Mouse (Mus musculus): Measurements from ENCODE around the gene Tm7sf3. TPM values are rescaled to one million over a fixed set of nuclear protein-coding genes. Genes with fewer than 3 reads are reported as not detected.

Tm7sf3 gene
- polyA plus RNA-seq, 1 experiment from 2014 or later: 26.2 TPM

- Histone ChIP-seq H3K9me3 (ENCODE audit: control insufficient read depth, low read length) (no peaks in the 10 kb centered on the region), H3K4me1 (ENCODE audit: control insufficient read depth, insufficient read depth, low read length) (peaks cover 7% of the 10 kb centered on the region), H3K27ac (ENCODE audit: low read depth, low read length) (no peak overlapping the region), H3K27me3 (ENCODE audit: control insufficient read depth, insufficient read depth, low read length) (no peaks in the 10 kb centered on the region), H3K4me3 (ENCODE audit: low read depth, low read length) (no peak overlapping the region), H3K36me3 (ENCODE audit: control insufficient read depth, insufficient read depth, low read length) (no peaks in the 10 kb centered on the region), H3K4me2 (no peak overlapping the region), H3K9ac (ENCODE audit: low read length) (no peak overlapping the region)
- DNase-seq (ENCODE audit: low spot score, missing footprints): no peak
- ATAC-seq (ENCODE audit: low FRiP score): no peak
- whole genome bisulfite sequencing: 86% methylated on average over 6 of the region's 6 CpGs
Measured at GRCm38 (mm10) chr6:146640991-146641390, 1.6 kb downstream of the Tm7sf3 start.

GRCm38 (mm10) chr6:146640068-146640965, 2.3 kb downstream of the Tm7sf3 start:
- Histone ChIP-seq H3K4me1 (ENCODE audit: control insufficient read depth, insufficient read depth, low read length) (peaks cover 7% of the 10 kb centered on the region), H3K4me2 (no peak overlapping the region), H3K36me3 (ENCODE audit: control insufficient read depth, insufficient read depth, low read length) (no peaks in the 10 kb centered on the region), H3K9me3 (ENCODE audit: control insufficient read depth, low read length) (no peaks in the 10 kb centered on the region), H3K27me3 (ENCODE audit: control insufficient read depth, insufficient read depth, low read length) (no peaks in the 10 kb centered on the region), H3K27ac (ENCODE audit: low read depth, low read length) (no peak overlapping the region), H3K9ac (ENCODE audit: low read length) (no peak overlapping the region), H3K4me3 (ENCODE audit: low read depth, low read length) (no peak overlapping the region)
- 88% methylated on average over 7 of the region's 7 CpGs for WGBS
- ATAC-seq (ENCODE audit: low FRiP score) (no peak), DNase-seq (ENCODE audit: low spot score, missing footprints) (no peak)

- Histone ChIP-seq H3K4me1 (ENCODE audit: control insufficient read depth, insufficient read depth, low read length) (no peaks in the 10 kb centered on the region; the same call in 1 of the 2 replicates), H3K4me2 (no peak overlapping the region), H3K27ac (ENCODE audit: low read depth, low read length) (no peak overlapping the region), H3K9ac (ENCODE audit: low read length) (no peak overlapping the region), H3K4me3 (ENCODE audit: low read depth, low read length) (no peak overlapping the region), H3K9me3 (ENCODE audit: control insufficient read depth, low read length) (no peaks in the 10 kb centered on the region), H3K36me3 (ENCODE audit: control insufficient read depth, insufficient read depth, low read length) (no peaks in the 10 kb centered on the region), H3K27me3 (ENCODE audit: control insufficient read depth, insufficient read depth, low read length) (no peaks in the 10 kb centered on the region)
- no peak for ATAC-seq (ENCODE audit: low FRiP score)
- no peak for DNase-seq (ENCODE audit: low spot score, missing footprints)
- WGBS: 91% methylated on average over 5 of the region's 5 CpGs
Measured at GRCm38 (mm10) chr6:146636482-146636881, 6.1 kb downstream of the Tm7sf3 start.

GRCm38 (mm10) chr6:146634759-146635606, 7.6 kb downstream of the Tm7sf3 start:
- 65% methylated on average over 4 of the region's 4 CpGs for WGBS
- Histone ChIP-seq H3K27ac (ENCODE audit: low read depth, low read length) (no peak overlapping the region), H3K9ac (ENCODE audit: low read length) (no peak overlapping the region), H3K4me2 (peak overlapping the region; percentile 53), H3K27me3 (ENCODE audit: control insufficient read depth, insufficient read depth, low read length) (no peaks in the 10 kb centered on the region), H3K4me1 (ENCODE audit: control insufficient read depth, insufficient read depth, low read length) (no peaks in the 10 kb centered on the region; the same call in 1 of the 2 replicates), H3K9me3 (ENCODE audit: control insufficient read depth, low read length) (no peaks in the 10 kb centered on the region), H3K4me3 (ENCODE audit: low read depth, low read length) (peak overlapping the region; percentile 62), H3K36me3 (ENCODE audit: control insufficient read depth, insufficient read depth, low read length) (no peaks in the 10 kb centered on the region)
- ATAC-seq (ENCODE audit: low FRiP score): no peak
- DNase-seq (ENCODE audit: low spot score, missing footprints): peak; percentile 83

GRCm38 (mm10) chr6:146634015-146634722, 8.5 kb downstream of the Tm7sf3 start:
- under 1% methylated on average over 74 of the region's 82 CpGs for WGBS
- ATAC-seq (ENCODE audit: low FRiP score): peak; percentile 97

GRCm38 (mm10) chr6:146633629-146634014, 9.0 kb downstream of the Tm7sf3 start:
- peak overlapping the region; percentile 53 for H3K4me2 ChIP-seq
- peak overlapping the region; percentile 62 for H3K4me3 ChIP-seq (ENCODE audit: low read depth, low read length)
- peak; percentile 81 for DNase-seq (ENCODE audit: low spot score, missing footprints)
- ATAC-seq (ENCODE audit: low FRiP score): 0 out of 2 replicates have a peak, but pooled peaks have one; percentile 8
- no peak overlapping the region for H3K27ac ChIP-seq (ENCODE audit: low read depth, low read length)
- no peaks in the 10 kb centered on the region for H3K27me3 ChIP-seq (ENCODE audit: control insufficient read depth, insufficient read depth, low read length)
- H3K4me1 ChIP-seq (ENCODE audit: control insufficient read depth, insufficient read depth, low read length): no peaks in the 10 kb centered on the region; the same call in 1 of the 2 replicates
- no peaks in the 10 kb centered on the region for H3K36me3 ChIP-seq (ENCODE audit: control insufficient read depth, insufficient read depth, low read length)
- H3K9ac ChIP-seq (ENCODE audit: low read length): peak overlapping the region; percentile 79
- WGBS: 11% methylated on average over 14 of the region's 14 CpGs
- no peaks in the 10 kb centered on the region for H3K9me3 ChIP-seq (ENCODE audit: control insufficient read depth, low read length)

More at GRCm38 (mm10) chr6:146634015-146634722, 8.5 kb downstream of the Tm7sf3 start:
- no peak overlapping the region; the same call in 1 of the 2 replicates for H3K27ac ChIP-seq (ENCODE audit: low read depth, low read length)
- peak overlapping the region; percentile 62 for H3K4me3 ChIP-seq (ENCODE audit: low read depth, low read length)
- no peaks in the 10 kb centered on the region; the same call in 1 of the 2 replicates for H3K4me1 ChIP-seq (ENCODE audit: control insufficient read depth, insufficient read depth, low read length)
- no peaks in the 10 kb centered on the region for H3K27me3 ChIP-seq (ENCODE audit: control insufficient read depth, insufficient read depth, low read length)
- no peaks in the 10 kb centered on the region for H3K36me3 ChIP-seq (ENCODE audit: control insufficient read depth, insufficient read depth, low read length)
- peak; percentile 98 for DNase-seq (ENCODE audit: low spot score, missing footprints)
- peak overlapping the region; percentile 79 for H3K9ac ChIP-seq (ENCODE audit: low read length)
- peak overlapping the region; percentile 53 for H3K4me2 ChIP-seq
- no peaks in the 10 kb centered on the region for H3K9me3 ChIP-seq (ENCODE audit: control insufficient read depth, low read length)

GRCm38 (mm10) chr6:146633097-146633496, 9.5 kb downstream of the Tm7sf3 start:
- Histone ChIP-seq H3K4me3 (ENCODE audit: low read depth, low read length) (no peak overlapping the region; the same call in 1 of the 2 replicates), H3K27ac (ENCODE audit: low read depth, low read length) (no peak overlapping the region), H3K27me3 (ENCODE audit: control insufficient read depth, insufficient read depth, low read length) (no peaks in the 10 kb centered on the region), H3K4me2 (peak overlapping the region; percentile 53), H3K9me3 (ENCODE audit: control insufficient read depth, low read length) (no peaks in the 10 kb centered on the region), H3K4me1 (ENCODE audit: control insufficient read depth, insufficient read depth, low read length) (no peaks in the 10 kb centered on the region; the same call in 1 of the 2 replicates), H3K9ac (ENCODE audit: low read length) (no peak overlapping the region), H3K36me3 (ENCODE audit: control insufficient read depth, insufficient read depth, low read length) (no peaks in the 10 kb centered on the region)
- ATAC-seq (ENCODE audit: low FRiP score) (no peak), DNase-seq (ENCODE audit: low spot score, missing footprints) (peak; percentile 87)
- 37% methylated on average over 8 of the region's 8 CpGs for WGBS

- Histone ChIP-seq H3K27ac (ENCODE audit: low read depth, low read length) (no peak overlapping the region), H3K36me3 (ENCODE audit: control insufficient read depth, insufficient read depth, low read length) (no peaks in the 10 kb centered on the region), H3K4me3 (ENCODE audit: low read depth, low read length) (no peak overlapping the region), H3K9ac (ENCODE audit: low read length) (no peak overlapping the region), H3K27me3 (ENCODE audit: control insufficient read depth, insufficient read depth, low read length) (no peaks in the 10 kb centered on the region), H3K4me1 (ENCODE audit: control insufficient read depth, insufficient read depth, low read length) (no peaks in the 10 kb centered on the region; the same call in 1 of the 2 replicates), H3K4me2 (no peak overlapping the region), H3K9me3 (ENCODE audit: control insufficient read depth, low read length) (no peaks in the 10 kb centered on the region)
- DNase-seq (ENCODE audit: low spot score, missing footprints) (no peak), ATAC-seq (ENCODE audit: low FRiP score) (no peak)
- 87% methylated on average over 9 of the region's 9 CpGs for WGBS
Measured at GRCm38 (mm10) chr6:146632403-146632802, 10.2 kb downstream of the Tm7sf3 start.
